Mouse (Mus musculus) fibroblast of lung, adult 2 months (primary cell): ENCODE data around the gene Auh.

Experiments used
- DNase-seq: peaks from one replicate; pipeline ENCODE4 v3.0.0-alpha.2; 2011; ENCODE audit warnings: low read depth

Gene Auh

DNA sequence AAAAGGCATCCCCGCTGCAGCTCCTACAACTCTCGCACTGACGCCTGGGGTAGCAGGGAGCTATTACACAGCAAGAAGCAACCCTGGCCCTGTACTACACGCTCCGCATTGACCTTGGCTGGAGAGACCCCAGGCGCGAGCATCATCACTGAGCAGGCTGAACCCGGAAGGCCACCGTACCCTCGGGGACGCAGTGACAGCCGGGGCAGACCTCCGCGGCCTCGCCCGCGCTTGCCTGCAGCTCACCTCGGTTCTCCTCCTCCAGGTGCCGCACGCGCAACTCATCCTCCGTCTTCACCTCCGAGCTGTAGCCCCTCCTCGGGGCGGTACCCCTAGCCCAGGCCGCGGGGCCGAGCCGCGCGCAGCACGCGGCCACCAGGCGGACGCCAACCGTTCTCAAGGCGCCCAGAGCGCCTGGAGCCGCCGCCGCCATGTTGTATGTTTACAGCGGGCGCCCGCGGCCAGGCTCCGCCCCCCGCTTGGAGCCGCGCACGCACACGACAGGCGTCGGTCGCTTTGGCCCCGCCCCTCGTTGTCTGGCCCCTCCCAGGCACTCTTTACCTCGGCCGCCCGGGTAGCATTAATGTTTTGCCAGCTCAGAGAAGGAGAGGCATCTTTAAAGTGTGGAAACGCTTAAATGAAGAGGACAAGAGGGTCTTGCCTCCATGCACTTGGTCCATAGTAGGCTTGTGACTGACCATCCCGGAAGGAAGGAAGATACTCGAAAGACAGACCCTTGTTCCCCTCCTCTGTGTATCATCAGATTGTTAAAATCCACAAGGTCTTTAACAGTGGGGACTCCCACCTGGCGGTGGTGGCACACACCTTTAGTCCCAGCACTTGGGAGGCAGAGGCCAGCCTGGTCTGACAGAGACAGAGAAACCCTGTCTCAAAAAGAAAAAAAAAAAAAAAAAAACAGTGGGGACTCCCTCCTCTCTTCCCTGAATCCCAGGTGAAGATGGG, at the start of gene Auh:
TSS of gene Auh (minus strand) at position 473 of the 963 bp plus-strand sequence.
- DNase-seq = peak; percentile 57

DNA sequence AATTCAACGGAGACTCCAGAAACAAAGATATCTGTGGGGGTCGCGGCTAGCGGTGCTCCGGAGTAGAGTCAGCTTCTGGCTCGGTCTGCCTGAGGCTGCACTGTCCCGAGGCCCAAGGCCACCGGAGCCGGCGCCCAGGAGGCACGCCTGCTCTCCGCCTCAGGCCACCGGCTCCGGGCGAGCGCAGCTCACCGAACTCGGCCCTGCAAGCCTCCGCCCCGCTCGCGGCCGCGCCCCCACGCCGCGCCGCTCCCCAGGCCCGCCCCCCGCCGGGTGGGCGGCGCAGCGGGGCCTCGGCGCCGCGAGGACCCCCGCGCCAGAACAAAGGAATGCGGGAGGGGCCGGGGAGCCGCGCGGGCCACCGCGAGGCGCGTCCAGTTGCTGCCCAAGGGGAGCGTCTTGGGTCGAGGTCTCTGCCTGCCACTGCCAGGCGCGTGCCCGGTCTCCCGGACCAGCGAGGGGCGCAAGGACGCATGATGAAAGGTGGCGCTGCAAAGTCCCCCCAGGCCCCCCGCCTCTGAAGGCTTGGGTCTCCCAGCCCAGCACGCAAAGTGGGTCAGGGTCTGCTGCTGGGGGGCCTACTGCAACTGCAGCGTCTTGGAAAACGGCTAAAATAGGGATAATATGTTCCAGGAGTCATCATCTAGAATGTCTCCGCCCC, 49.0 kb upstream of the Auh start:
- no peak for DNase-seq

DNA sequence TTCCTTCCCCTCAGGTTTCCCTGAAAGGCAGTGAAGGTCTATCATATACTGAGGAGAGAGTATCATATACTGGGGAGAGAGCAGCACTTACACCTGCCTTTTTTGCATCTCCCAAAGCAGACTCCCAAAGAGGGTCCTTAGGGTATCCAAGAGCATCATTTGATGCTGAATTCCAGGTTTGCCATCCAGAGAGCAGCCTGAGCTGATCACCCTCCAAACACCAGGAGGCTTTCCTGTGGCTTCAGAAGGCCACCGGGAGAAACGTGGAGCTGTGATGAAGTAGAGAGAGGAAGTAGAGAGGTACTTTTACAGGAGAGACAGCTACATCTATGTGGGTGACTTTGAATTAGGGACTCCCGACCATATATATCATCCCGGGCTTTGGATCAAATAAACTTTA, 48.3 kb upstream of the Auh start:
- no peak for DNase-seq

DNA sequence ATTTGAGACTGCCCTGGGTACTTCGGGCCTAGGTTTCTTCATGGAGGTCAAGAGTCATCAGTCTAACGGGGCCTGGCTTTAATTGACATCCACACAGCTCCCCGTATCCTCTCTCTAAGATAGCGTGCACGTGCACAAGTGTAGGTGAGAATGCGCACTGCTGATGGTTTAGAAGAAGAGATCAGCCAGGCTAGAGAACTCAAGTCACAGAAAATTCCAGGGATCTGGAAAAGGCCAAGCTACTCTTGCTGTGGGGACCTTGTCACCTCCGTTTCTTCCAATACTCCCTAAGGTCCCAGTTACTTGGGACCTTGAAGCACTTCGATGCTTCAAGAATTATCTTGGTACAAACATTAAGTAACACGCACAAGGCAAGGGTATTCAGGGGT, 47.7 kb upstream of the Auh start:
- no peak for DNase-seq

DNA sequence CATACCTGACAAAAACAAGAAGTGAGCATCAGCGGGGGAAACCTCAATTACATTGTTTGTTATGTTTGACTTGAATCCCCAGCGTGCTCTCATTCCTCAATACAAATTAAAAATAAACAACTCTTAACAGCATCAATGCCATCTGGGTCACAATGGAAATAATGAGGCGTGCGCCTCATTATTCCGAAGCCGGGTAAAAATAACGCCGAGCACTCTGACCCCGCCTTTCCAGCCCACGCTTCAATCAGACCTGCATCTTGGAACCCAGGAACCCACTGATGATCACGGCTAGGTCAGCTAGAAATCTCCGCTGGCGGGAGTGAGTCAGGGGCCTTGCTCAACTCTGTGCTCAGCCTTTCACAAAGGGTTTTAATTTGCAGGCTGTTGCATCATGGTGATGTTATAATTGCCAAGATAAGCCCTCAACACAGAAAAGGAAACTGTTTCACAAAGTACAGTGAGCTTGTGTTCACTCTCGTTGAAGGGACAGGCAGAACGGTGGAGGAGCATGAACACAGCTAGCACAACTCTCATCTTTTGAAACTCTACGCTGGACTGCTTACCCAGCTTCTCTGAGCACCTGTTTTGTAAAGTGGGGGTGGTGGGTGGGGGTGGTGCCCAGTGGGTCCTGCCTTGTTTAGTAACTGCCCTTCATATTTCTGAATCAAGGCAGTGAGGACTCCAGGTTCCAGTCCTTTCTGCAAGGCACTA, 47.2 kb upstream of the Auh start:
- peak; percentile 84 for DNase-seq

DNA sequence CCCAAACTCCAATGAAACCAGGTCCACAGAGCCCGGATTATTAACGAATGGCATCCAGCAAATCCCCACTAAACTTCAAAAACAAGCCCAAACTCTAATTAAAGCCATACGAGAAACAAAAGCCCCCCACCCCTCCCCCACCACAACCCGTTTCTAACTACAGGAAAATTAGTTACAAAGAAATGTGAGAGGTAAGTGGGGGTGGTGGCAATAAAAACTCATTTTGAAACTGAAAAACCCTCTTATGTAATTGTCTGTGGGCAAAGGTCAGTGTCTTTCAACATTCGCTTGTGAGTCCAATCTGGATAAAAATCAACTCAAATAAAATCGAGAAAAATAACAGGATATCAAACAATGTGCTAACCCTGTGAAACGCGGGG, 46.6 kb upstream of the Auh start:
- no peak for DNase-seq

DNA sequence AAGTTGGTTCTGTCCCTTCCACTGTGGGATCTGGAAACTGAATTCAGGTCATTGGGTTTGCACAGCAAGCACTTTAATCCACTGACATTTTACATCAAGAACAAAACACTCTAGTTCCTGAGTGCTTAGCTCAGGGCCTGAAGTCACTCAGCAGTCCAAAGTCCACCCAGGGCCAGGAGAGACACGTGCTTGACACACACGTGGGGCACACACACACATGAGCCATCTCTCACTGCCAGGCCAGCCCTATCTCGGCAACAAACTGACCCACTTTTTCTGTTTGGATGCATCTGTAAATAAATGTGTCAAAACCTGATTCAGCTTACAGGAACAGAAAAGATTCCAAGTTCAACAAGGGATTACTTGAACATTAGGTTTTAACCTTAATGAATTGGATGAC, 45.2 kb upstream of the Auh start:
- no peak for DNase-seq

DNA sequence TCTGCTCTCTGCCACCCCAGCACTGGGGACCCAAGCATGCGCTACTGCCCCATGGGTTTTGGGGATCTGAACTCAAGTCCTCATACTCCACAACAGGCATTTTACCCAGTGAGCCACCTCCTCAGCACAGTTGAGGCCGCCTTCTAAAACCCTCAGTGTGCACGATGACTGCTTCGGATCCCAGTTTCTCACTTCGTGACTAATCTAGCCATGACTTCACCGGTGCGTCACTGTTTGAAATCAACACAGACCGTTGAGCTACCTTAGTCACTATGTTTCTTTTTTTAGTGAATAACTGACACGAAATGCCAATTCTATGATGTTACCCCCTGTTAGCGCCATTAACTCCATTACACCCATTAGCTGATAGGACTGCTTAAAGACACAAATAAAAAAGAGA, 43.9 kb upstream of the Auh start:
- DNase-seq = no peak

DNA sequence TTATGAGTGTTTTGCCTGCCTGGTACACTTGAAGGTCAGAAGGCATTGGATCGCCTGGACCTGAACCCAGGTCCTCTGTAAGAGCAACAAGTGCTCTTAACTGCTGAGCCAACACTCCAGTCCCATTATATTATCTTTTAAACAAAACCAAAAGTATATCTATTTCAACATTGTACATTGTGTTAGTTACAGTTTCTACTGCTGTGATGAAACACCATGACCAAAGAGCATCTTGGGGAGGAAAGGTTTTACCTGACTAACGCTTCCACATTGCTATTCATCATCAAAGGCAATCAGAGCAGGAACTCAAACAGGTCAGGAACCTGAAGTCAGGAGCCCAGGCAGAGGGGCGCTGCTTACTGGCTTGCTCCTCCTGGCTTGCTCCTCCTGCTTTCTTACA, 43.1 kb upstream of the Auh start:
- no peak for DNase-seq

DNA sequence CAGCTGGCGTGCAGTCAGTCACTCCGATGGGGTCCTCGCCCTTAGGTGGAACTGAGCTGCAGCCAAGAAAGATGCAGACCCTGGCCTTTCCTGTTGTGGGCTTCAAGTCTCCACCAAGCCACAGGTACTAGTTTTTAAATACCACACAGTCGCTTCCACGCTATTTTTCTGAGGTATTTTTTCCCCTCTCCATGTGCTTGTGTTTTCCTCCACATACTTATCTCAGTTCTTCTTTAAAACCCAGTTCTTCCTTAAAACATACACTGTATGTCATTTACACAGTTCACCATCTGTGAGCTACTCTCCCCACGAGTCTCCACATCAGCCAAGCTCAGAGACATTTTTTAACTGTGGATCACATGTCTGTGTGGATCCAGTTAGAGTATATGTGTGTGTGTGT, 41.4 kb upstream of the Auh start:
- DNase-seq = no peak

DNA sequence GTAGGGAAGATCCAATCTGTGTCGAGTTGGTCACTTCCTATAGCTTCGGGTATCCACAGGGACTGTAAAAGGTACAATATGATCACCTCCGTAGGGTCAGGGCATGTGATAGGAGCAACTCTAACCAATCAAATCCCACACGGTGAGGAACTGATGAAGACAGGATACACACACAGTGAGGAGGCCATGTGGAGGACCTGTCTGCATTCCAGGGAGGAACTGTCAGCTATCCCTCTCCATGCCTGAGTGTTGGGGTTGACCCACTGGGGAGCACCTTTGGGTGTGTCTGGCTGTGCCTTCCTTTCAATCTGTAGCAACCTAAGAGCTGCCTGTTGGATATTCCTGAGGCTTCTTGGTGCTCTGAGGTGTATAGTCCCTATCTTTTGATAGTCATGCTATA, 33.4 kb upstream of the Auh start:
- DNase-seq = no peak

DNA sequence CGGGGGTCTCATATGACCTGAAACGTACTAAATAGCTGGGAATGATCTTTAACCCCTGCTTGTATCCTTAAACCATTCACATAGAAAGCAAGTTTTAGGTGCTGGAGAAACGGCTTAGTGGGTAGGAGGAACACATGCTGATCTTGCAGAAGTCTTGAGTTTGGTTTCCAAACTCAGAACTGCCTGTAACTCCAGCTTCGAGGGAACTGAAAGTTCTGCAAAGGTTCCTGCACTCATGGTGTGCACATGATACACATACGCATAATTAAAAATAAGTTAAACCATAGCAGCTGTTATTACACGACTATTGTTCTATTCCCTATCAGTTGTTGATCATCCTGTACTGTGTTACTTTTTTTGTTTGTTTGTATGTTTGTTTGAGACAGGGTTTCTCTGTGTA, 32.9 kb upstream of the Auh start:
- no peak for DNase-seq

DNA sequence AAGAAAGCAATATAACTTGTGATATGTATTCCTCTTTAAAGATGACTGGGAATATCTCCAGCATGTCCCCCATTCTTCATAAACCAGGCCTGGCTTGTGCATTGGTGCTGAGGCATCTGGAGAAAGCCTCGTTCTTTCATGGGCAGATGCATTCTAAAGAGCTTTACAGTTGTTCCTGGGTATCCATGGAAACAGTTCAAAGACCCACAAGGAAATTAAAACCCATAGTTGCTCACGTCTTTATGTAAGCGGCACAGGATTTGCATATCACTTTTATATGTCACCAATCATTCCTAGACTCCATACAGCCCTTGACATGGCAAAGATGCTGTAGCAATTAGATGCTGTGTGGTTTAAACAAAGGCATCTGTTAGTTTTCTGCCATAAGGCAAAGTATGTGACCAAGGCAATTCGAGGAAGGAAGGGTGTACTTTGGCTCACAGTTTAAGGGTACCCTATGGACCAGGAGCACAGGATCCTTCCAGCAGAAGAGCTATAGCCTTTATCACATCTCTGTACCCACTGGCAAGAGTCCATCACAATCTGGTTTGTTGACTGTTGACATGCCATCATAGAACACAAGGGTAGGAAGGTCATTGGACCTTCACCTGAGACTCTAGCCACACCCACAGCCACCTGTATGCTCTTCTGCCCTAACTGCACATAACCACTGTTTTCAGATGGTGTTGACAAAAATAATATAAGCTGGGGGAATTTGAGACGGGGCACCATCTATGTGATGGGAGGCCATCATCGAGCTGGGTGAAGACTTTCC, 24.5 kb upstream of the Auh start:
- DNase-seq = no peak

DNA sequence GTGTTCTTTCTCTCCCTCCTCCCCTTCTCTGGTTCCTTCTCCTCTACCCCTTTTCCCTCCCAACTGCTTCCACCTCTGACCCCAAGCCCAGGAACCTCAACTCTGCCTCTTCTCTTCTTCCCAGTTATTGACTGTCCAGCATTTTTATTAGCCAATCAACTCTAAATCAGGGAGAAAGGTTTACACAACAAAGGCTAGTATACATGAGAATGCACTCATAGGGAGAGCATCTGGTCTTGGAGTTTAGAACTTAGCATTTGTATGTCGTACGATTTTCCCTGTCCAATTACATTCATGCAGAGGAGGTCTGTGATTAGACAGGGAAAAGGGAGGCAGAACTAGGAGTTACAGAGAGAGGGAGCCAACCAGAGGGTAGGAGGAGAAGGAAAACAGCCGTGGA, 19.7 kb upstream of the Auh start:
- no peak for DNase-seq

DNA sequence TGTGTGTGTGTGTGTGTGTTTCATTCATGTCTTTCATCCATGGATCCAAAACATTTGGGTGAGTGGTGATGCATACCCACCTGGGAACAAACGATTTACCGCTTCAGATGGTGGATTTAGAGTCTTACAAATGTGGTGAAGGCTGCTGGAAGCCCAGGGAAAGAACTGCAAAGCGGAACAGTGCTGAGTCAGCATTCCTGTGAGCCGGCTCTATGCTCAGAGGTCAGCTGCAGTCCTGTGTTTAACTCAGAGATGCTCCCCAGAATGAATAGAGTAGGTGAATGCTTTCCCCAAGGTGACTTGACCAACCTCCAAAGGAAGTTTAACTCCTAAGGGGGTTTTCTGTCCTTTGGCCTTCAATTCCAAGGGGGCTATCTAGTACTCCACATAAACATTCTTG, 18.1 kb upstream of the Auh start:
- DNase-seq = no peak

DNA sequence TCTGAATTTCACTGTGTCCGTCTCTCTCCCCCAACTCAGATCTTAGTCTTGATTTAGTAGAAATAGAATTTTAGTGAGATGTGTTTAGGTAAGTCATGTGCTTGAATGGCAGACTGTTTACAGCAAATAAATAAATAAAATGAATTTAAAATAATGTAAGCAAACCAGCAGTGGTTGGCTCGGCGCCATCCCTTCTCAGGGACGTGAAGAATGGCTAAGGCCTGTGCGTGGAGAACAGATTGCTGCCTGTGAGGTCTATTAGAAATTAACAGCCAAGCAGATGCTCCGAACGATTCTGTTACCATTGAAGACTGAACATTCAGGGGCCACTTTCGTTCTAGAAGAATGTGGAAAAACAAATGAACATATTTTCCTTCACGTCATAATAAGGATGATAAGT, 16.3 kb upstream of the Auh start:
- DNase-seq = no peak

DNA sequence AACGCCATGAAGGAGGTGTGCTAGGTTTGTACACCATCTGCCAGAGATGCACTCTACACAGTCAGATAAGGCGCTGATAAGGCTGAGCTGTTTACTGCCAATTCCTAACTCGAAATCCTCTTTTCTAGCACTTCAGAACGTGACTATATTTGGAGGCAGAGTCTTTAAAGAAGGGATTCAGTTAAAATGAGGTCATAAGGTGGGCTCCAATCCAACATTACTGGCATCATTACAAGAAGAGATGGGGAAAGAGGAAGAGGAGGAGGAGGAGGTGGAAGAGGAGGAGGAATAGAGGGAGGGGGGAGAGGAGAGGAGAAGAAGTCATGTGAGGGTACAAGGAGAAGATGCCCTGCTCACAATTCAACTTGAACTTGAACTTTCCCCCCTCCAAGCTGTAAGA, 14.6 kb upstream of the Auh start:
- DNase-seq = peak; percentile 53

DNA sequence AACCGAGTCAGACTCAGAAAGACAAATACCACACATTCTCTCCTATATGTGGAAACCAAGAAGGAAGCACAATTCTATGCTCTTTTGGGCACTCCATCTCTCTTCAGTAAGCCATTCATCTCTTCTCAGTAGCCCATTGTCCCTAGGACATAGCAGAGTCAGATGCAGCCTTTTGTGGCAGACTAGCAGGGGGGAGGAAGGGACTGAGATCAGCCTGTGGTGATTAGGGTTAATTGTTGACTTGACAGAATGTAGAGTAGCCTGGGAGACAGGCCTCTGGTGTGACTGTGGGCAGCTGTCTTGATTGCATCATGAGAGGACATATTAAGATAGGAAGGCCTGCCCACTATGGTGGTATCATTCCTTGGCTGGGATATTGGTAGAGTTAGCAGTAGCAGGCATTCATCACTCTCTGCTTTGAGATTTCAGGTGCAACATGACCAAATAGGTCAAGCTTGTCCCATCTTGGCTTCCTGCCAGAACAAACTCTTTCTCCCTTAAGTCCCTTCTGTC, 13.5 kb upstream of the Auh start:
- no peak for DNase-seq

DNA sequence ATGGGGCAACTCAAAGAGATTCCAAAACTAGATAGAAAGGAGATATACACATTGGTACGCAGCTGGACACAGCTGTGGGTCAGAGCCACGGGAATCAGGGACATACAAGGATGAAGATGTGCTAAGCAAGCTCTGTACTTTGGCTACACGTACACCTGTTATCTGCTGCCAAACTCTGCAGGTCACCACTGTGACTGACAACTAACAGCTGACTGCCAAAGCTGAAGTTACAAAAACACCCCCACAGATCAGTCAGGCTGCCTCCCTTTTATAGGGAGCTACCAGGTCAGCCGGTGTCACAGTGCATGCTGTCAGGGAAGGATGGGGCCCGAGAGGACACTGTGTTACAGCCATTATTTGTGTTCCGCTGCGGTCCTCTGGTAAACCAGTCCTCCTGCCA, 11.5 kb upstream of the Auh start:
- DNase-seq = no peak

DNA sequence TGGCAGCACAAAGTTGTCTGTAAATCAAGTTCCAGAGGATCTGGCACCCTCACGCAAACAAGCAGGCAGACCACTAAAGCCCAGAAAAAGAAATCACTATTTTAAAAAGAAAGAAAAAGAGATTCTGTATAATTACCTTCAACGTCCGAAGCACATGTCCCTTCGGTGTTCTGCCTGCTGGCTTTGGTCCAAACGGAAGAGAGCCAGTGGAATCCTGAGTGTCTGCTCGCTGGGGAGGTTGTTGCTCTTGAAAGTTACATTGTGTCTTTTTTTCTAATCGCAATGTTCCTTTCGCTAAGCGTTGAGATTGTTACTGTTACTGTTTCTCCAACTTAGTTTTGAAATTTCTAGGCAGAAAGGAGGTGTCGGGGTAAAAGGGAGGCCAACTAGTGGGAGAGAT, 1.1 kb upstream of the Auh start:
- no peak for DNase-seq

DNA sequence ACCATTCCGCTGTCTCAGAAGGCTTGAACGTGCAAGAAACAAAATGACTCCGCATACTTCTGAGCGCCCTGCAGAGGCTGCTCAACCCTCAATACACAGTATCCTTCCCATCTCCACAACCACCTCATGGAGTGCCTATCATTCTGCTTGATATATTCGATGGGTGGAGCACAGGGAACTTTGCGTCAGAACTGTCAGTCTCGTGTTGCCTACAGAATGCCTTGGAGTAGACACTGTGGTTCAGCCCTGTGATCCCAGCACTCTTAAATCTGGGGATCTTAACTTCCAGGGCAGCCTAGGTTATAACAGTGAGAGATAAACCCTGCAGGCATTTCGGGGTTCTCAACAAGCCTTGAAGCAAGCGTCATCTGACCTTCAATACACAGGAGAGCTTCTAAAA, 1.1 kb downstream of the Auh start:
- DNase-seq = no peak

DNA sequence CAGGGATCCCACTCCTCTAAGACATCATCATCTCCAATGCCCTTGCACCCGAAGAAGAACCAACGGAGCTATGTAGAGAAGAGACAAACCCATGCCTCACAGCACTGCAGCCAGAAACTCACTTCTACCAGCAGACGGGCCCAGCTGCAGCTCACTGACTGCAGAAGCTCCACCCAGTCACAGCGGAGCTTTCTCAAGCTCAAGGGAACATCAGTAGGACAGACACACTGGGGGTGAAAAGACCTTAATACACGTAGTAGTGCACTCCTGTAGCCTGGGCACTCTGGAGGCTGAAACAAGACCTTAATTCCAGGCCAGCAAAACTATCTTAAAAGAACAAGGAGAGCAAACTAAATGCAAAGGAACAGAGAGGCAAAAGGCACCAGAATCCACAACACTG, 5.0 kb downstream of the Auh start:
- no peak for DNase-seq
